Mouse (Mus musculus) inflammation-experienced regulatory T-cells (primary cell): ENCODE results near the gene Tmem62. TPM values are rescaled to one million over a fixed set of nuclear protein-coding genes. Genes with fewer than 3 reads are reported as not detected.

Experiments used
- polyA plus RNA-seq, 2 experiments: library from polyadenylated mRNA; unstranded; fragments of 100-300 nt; shearing (Covaris generic); gene quantifications; one replicate each; pipeline ENCODE4 v1.2.1; 2017

The Tmem62 gene
- polyA plus RNA-seq: 10 to 100 TPM; 28.1 to 38.0 TPM

GRCm38 (mm10) chr2:120976990-120977925 is at the start of gene Tmem62:
Tmem62 (plus strand) TSS chr2:120977017.

GRCm38 (mm10) chr2:120970559-120971080 is 6.2 kb upstream of the Tmem62 start, which contains the start of gene Ubr1:
Ubr1 (minus strand) TSS chr2:120970715.

GRCm38 (mm10) chr2:121007925-121008663 is 31.3 kb downstream of the Tmem62 start, which contains the start of gene Ccndbp1:
Ccndbp1 (plus strand) TSS chr2:121008403.

GRCm38 (mm10) chr2:121036733-121037341 is 60.0 kb downstream of the Tmem62 start, which contains the start of gene Epb42:
Epb42 (minus strand) TSS chr2:121037072.

Other genes with a start within 250 kb of the Tmem62 start
- gene Cdan1, start 126.9 kb upstream of the Tmem62 start, polyA plus RNA-seq: 10 to 100 TPM; 37.0 to 48.6 TPM
- 1 to 10 TPM; 1.9 to 3.1 TPM for gene Ttbk2, start 126.4 kb upstream of the Tmem62 start, polyA plus RNA-seq
- gene Ubr1, start 6.3 kb upstream of the Tmem62 start, polyA plus RNA-seq: 10 to 100 TPM; 51.6 to 63.6 TPM
- gene Ccndbp1, start 31.4 kb downstream of the Tmem62 start, polyA plus RNA-seq: 100 to 1,000 TPM; 137 to 151 TPM
- under 1 TPM; 0.08 to 0.16 TPM for gene Epb42, start 60.1 kb downstream of the Tmem62 start, polyA plus RNA-seq
- gene Tgm5, start 108.8 kb downstream of the Tmem62 start, polyA plus RNA-seq: under 1 TPM; 0.25 to 0.49 TPM
- under 1 TPM; 0.10 to 0.26 TPM for gene Tgm7, start 132.8 kb downstream of the Tmem62 start, polyA plus RNA-seq
- 10 to 100 TPM; 15.9 to 18.3 TPM for gene Adal, start 163.4 kb downstream of the Tmem62 start, polyA plus RNA-seq
- gene Lcmt2, start 163.6 kb downstream of the Tmem62 start, polyA plus RNA-seq: 10 to 100 TPM; 18.4 to 29.0 TPM
- gene Tubgcp4, start 193.6 kb downstream of the Tmem62 start, polyA plus RNA-seq: 10 to 100 TPM; 76.3 to 77.3 TPM
- gene Zscan29, start 194.1 kb downstream of the Tmem62 start, polyA plus RNA-seq: 10 to 100 TPM; 36.3 to 41.3 TPM